Mouse (Mus musculus) ES-Bruce4 (cell line): ENCODE measurements around the gene Rimbp2. TPM values are rescaled to one million over a fixed set of nuclear protein-coding genes. Genes with fewer than 3 reads are reported as not detected.
A peak's percentile ranks its signal among the peaks of the same experiment; 100 is the strongest.

ENCODE experiments used
- H3K27ac ChIP-seq: 2 replicates; pipeline ENCODE4 v1.5.1; 2012; ENCODE audit warnings: low read length, inconsistent platforms; ENCODE audit not compliant: insufficient read depth
- H3K27me3 ChIP-seq: 2 replicates; pipeline ENCODE4 v1.6.1; 2012; ENCODE audit warnings: mild to moderate bottlenecking, low read length, inconsistent platforms; ENCODE audit not compliant: control insufficient read depth, poor library complexity, insufficient read depth, severe bottlenecking
- H3K36me3 ChIP-seq: 2 replicates; pipeline ENCODE4 v1.6.1; 2012; ENCODE audit warnings: inconsistent platforms, mild to moderate bottlenecking, low read length, moderate library complexity; ENCODE audit not compliant: control insufficient read depth, poor library complexity, insufficient read depth, severe bottlenecking
- H3K4me1 ChIP-seq: one replicate; pipeline ENCODE4 v1.8.1; 2011; ENCODE audit warnings: low read length; ENCODE audit not compliant: control insufficient read depth, insufficient read depth
- H3K4me3 ChIP-seq: 2 replicates; pipeline ENCODE4 v1.5.1; 2011; ENCODE audit warnings: low read depth, mild to moderate bottlenecking, low read length
- H3K9ac ChIP-seq: 2 replicates; pipeline ENCODE4 v1.6.1; 2012; ENCODE audit warnings: low read depth, mild to moderate bottlenecking, inconsistent platforms; ENCODE audit not compliant: poor library complexity, severe bottlenecking
- H3K9me3 ChIP-seq: replicated peaks from 2 replicates; pipeline ENCODE4 v1.6.1; 2012; ENCODE audit warnings: mild to moderate bottlenecking, low read length, inconsistent platforms; ENCODE audit not compliant: control insufficient read depth, poor library complexity, insufficient read depth, severe bottlenecking
- CTCF ChIP-seq: IDR thresholded peaks from one replicate; pipeline ENCODE4 v1.8.1; 2011; ENCODE audit warnings: low read depth, low read length
- EP300 ChIP-seq: IDR thresholded peaks from 2 replicates; pipeline ENCODE4 v1.6.1; 2011; ENCODE audit warnings: low read depth, low read length; ENCODE audit not compliant: insufficient read depth
- POLR2A ChIP-seq: IDR thresholded peaks from one replicate; pipeline ENCODE4 v1.8.1; 2011; ENCODE audit warnings: low read length; ENCODE audit not compliant: insufficient read depth
- polyA plus RNA-seq: library from polyadenylated mRNA; stranded (reverse); fragments of >200 nt; gene quantifications from 2 replicates; pipeline ENCODE4 v1.2.4, GENCODE M21; 2011; ENCODE audit warnings: low read depth; ENCODE audit not compliant: missing spikeins, insufficient read depth, insufficient read length

Gene Rimbp2
- polyA plus RNA-seq, 1 experiment = 0.33 TPM

- H3K9me3 ChIP-seq = peaks cover 7% of the 10 kb centered on the region; the same call in 1 of the 2 replicates
- H3K27me3 ChIP-seq = no peaks in the 10 kb centered on the region
- H3K27ac ChIP-seq = no peak overlapping the region
- no peak overlapping the region for H3K4me3 ChIP-seq
- no peak overlapping the region for H3K9ac ChIP-seq
- H3K4me1 ChIP-seq = no peaks in the 10 kb centered on the region
- H3K36me3 ChIP-seq = no peaks in the 10 kb centered on the region
- TF ChIP-seq EP300 (no peak), CTCF (no peak), POLR2A (no peak)
Observed at GRCm38 (mm10) chr5:128917116-128917959, 35.9 kb downstream of the Rimbp2 start.

GRCm38 (mm10) chr5:128913820-128914219 lies 39.5 kb downstream of the Rimbp2 start:
- Histone ChIP-seq H3K4me1 (no peaks in the 10 kb centered on the region), H3K4me3 (no peak overlapping the region), H3K9ac (no peak overlapping the region), H3K27me3 (no peaks in the 10 kb centered on the region), H3K36me3 (no peaks in the 10 kb centered on the region), H3K27ac (no peak overlapping the region), H3K9me3 (peaks cover 7% of the 10 kb centered on the region; the same call in 1 of the 2 replicates)
- TF ChIP-seq CTCF = peak; percentile 8
- TF ChIP-seq POLR2A = no peak
- TF ChIP-seq EP300 = no peak

GRCm38 (mm10) chr5:128912374-128912773 lies 40.9 kb downstream of the Rimbp2 start:
- H3K4me3 ChIP-seq = no peak overlapping the region
- peaks cover 7% of the 10 kb centered on the region; the same call in 1 of the 2 replicates for H3K9me3 ChIP-seq
- H3K36me3 ChIP-seq = no peaks in the 10 kb centered on the region
- no peaks in the 10 kb centered on the region for H3K4me1 ChIP-seq
- H3K9ac ChIP-seq = no peak overlapping the region
- no peak overlapping the region for H3K27ac ChIP-seq
- no peak for TF ChIP-seq POLR2A
- TF ChIP-seq EP300 = no peak
- TF ChIP-seq CTCF = no peak
- no peaks in the 10 kb centered on the region for H3K27me3 ChIP-seq

- Histone ChIP-seq H3K9ac (no peak overlapping the region), H3K36me3 (no peaks in the 10 kb centered on the region), H3K27ac (no peak overlapping the region), H3K4me3 (no peak overlapping the region), H3K4me1 (no peaks in the 10 kb centered on the region), H3K27me3 (no peaks in the 10 kb centered on the region), H3K9me3 (peaks cover 6% of the 10 kb centered on the region; the same call in 1 of the 2 replicates)
- no peak for TF ChIP-seq POLR2A
- TF ChIP-seq EP300 = no peak
- TF ChIP-seq CTCF = no peak
Observed at GRCm38 (mm10) chr5:128911593-128911992, 41.7 kb downstream of the Rimbp2 start.

GRCm38 (mm10) chr5:128904113-128904512 lies 49.2 kb downstream of the Rimbp2 start:
- no peaks in the 10 kb centered on the region for H3K36me3 ChIP-seq
- peaks cover 7% of the 10 kb centered on the region for H3K4me1 ChIP-seq
- H3K9ac ChIP-seq = no peak overlapping the region
- no peaks in the 10 kb centered on the region for H3K27me3 ChIP-seq
- no peaks in the 10 kb centered on the region for H3K9me3 ChIP-seq
- no peak overlapping the region for H3K27ac ChIP-seq
- TF ChIP-seq EP300 = peak; percentile 76; the same call in 1 of the 2 replicates
- no peak for TF ChIP-seq CTCF
- no peak for TF ChIP-seq POLR2A
- no peak overlapping the region for H3K4me3 ChIP-seq

- Histone ChIP-seq H3K27me3 (no peaks in the 10 kb centered on the region), H3K36me3 (no peaks in the 10 kb centered on the region), H3K4me1 (peaks cover 7% of the 10 kb centered on the region), H3K9ac (no peak overlapping the region), H3K9me3 (no peaks in the 10 kb centered on the region), H3K4me3 (no peak overlapping the region), H3K27ac (no peak overlapping the region)
- TF ChIP-seq EP300 = no peak
- TF ChIP-seq POLR2A = no peak
- no peak for TF ChIP-seq CTCF
Observed at GRCm38 (mm10) chr5:128903120-128903519, 50.2 kb downstream of the Rimbp2 start.
